Mouse (Mus musculus) erythroid progenitor cell, adult 5-6 weeks (primary cell): ENCODE data around the gene Phgdh. TPM values are rescaled to one million over a fixed set of nuclear protein-coding genes. Genes with fewer than 3 reads are reported as not detected.

ENCODE experiments used
- ATAC-seq: replicated peaks from 2 replicates; pipeline ENCODE4 v1.8.0; 2016; ENCODE audit warnings: moderate number of reproducible peaks, mild to moderate bottlenecking, moderate TSS enrichment, inconsistent platforms; ENCODE audit not compliant: poor library complexity, low FRiP score, severe bottlenecking
- total RNA-seq, 2 experiments: library from RNA; stranded (forward) in 1 of 2; stranded (reverse) in 1 of 2; fragments of 150-400 nt in 1 of 2; fragments of 186-747, 209-891 nt in 1 of 2; gene quantifications; 2 replicates each; pipeline versions ENCODE4 v1.2.3 to v1.2.4; 2015 to 2017; ENCODE audit warnings: low replicate concordance in 2 of 2

The Phgdh gene
- total RNA-seq, 2 experiments from 2014 or later = 6.7 to 17.9 TPM

DNA sequence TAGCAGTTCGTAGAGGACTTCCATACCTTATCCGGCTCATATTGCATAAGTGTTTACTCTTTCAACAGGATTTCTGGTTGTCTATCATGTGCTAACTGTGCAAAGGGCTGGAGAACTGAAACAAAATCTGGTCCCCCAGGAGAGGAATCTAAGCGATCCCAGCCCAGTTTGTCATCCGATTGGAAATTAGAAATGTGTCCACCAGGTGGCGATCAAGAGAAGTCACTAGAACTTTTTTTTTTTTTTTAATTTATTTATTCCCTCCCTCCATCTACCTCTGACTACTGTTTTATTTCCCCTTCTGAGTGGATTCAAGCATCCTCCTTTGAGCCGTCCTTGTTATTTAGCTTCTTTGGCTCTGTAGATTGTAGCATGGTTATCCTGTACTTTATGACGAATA lies 14.1 kb upstream of the Phgdh start:
- no peak for ATAC-seq

DNA sequence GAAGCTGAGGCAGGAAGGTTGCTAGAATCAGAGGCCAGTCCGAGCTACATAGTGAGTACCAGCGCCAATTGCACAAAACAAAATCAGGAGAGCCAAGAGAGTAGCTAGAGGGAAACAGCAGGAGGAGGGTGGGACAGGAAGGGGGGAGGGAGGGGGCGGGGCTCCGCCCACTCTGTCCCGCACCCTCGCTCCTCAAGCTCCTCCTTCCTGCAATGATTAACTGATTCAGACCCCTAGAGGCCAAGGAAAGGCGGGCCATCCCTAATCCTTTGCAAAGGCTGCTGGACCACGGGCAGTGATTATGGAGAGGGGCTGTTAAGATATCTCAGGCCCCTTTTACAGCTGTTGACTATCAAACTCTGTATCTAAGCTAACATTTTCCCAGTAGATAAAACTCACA lies 8.9 kb upstream of the Phgdh start:
- no peak for ATAC-seq

DNA sequence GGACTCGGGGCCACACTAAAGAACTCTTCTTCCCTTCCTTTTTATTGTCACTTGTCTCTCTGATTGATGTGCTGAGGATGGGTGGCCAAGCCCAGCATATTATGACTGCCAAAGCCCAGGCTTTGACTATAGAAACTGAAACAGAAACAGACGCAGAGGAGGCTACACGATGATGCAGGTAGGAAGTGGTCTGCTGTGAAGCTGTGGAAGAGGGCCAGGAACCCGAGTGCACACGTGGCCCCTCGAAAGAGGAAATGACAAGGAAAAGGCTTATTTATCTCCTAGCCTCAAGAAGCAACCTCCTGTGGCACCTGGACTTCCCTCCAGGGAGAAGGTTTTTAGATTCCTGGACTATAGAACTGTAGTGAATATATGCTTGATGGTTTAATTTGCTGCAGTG lies 8.3 kb upstream of the Phgdh start:
- no peak for ATAC-seq

DNA sequence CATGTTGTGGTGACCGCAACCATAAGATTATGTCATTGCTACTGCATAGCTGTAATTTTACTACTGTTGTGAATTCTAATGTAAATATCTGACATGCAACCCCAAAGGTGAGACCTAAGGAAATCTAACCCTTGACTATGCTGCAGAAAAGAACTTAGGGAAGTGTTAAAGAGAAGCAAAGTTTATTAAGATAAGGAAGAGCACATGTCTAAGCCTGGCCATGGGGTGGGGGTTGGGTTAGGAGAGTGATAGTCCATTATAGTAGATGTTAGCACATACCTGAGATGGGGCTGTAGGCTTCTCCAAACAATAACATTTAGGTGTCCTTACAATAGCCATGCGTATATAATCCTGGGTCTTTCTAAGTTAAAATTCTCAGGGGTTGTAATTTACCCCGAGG lies 3.4 kb upstream of the Phgdh start:
- no peak for ATAC-seq

DNA sequence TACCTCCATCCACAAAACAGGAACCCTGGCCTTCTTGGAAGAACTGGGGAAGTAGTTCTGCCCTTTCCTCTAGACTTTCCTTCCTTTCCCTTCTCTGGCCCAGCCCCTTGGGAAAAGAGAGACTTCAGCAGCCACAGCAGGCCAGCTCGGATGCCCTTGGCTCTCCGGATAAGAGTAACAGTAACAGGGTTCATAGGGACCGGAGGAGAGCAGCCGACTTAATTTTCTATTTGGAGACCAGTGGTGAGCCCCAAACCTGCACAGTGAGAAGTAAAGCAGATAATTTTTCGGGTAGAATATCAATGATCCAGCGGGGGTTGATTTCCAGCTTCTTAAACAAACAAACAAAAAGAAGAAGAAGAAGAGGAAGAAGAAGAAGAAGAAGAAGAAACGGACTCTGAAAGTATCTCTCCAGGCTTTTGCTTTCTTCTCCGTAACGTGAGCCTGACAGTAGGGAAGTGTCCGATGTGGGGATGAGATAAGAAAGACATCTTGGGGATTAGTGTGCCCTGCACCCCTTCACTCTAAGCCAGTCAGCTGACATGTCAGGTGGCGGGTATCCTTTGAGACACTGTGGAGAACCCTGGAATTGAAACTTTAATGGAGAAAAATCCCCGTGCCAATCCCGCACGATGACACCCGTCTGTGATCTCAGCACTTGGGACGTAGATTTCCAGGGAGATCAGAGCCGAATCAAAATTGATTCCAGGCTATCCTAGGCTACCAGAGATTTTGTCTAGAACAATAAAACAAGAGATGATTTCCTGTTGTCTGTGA lies 1.2 kb upstream of the Phgdh start:
- ATAC-seq = no peak

DNA sequence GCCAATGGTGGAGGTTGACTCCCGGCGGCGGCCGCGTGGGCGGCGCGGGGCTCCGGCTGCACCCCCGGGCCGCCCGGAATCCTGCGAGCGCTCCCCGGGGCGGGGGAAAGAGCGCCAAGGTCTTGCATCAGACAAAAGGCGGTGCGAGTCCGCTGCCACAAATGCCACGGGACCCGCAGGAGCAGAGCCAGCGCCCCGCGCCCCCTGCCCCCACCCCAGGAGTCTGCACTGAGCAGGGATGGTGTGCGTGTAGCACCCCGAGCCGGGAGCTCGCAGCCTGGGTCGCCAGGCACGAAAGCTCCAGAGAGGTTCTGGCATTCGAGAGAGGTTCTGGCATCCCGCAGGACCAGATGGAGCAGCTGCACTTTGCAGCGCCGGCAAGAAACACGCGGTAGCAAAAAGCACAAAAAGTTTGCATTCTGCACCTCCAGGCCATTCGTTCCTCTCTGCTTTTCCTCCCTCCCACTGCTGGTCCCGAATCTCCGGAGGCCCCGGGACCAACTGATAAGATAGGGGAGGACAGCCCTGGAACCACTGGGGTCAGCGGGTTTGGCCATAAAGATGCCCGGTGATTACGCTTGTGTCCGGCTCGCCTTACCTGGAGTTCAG lies 589 bp downstream of the Phgdh start:
- no peak for ATAC-seq

DNA sequence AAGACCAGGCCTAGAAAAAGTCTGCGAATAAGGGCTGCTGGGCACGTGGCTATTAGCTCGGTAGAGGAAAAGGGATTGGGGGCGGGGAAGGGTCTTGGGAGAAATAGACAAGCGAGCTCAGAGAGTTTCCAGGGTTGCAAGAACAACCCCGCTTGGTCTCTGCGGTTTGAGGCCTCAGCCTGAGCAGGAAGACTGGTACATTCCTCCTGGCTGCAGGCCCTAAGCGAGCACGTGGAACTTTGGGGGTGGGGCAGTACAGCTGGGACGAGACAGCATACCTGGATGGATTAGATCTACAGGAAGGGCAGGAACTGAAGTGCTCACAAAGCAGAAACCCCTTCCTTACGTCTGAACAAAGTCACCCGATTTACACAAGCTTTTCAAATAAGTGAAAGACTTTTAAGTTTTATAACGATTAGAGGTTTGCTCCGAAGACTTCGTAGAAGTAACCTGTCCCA lies 1.2 kb downstream of the Phgdh start:
- ATAC-seq = no peak

DNA sequence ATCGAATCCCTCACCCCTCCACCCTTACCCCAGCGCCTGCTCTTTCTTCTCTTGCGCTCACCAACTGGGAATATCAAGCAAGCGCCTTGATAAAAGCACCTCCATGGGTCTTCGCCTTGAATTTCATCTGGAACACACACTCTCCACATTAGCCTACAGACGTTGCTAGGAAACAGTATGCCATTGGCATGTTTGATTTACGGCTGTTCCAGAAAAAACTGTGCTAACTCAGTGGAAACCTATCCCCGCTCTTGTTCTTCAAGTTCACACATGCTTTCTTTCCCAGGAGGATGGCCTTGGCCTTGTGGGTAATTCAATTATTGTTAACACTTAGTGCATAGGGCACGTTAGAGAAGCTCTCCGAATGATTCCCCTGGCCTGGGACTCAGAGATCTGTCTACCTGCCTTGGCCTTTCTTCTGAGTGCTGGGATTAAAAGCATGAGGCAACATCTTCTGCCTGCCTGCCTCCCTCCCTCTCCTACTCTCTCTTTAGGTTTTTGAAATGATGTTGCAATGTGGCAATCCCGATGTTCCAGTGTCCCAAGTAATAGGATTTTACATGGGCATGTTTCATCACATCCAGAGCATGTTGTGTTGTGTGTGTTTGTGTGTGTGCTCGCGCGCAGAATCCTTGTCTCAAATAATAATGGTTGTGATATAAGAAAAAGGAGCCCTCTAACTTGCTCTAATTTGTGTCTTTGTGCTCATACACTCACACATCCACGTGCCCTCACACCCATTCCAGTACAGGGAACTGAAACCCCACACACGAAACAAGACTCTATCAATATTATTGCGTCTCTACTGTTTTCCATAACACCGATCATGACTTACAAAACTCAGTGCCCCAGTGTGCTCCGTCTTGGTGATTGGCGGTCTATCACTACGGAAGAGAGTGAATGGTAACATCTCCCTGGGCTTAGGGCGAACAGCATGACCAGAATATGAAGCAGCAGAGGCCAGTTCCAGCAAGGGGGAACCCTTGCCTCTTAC lies 2.8 kb downstream of the Phgdh start:
- no peak for ATAC-seq

DNA sequence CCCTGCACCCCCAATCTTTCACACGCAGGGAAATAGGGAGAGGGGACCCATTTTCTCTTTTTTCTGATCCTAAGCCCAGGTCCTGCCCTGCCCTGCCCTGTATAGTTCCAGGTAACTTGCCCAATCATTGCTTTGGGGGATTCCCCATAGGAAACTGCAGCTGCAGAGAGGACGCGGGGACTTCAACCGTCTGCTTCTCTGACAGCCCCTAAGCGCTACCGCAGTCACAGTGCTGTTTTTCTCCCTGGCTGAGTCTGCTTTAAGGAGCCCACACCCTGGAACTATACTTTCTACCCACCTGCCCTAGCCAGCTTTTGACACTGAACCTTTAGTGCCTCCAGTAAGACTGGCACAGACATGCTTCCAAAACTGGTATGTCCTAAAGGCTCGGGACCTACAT lies 3.9 kb downstream of the Phgdh start:
- no peak for ATAC-seq

DNA sequence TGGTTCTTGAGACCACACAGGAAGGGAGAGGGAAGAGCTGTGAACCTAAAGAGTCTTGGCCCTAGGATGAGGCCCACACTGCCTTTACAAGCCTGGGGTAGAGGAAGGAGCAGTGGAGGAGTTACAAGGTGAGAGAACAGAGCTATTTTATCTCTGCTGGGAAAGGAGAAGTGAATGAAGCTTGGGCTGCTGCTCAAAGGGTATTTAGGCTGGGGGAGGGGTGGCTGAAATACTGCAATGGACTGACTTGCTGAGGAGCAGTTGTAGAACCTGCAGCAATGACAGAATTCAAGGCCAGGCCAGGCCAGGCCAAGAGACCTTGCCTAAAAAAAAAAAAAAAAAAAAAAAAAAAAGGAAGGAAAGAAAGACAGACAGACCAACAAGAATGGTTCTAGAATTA lies 4.5 kb downstream of the Phgdh start:
- no peak for ATAC-seq

DNA sequence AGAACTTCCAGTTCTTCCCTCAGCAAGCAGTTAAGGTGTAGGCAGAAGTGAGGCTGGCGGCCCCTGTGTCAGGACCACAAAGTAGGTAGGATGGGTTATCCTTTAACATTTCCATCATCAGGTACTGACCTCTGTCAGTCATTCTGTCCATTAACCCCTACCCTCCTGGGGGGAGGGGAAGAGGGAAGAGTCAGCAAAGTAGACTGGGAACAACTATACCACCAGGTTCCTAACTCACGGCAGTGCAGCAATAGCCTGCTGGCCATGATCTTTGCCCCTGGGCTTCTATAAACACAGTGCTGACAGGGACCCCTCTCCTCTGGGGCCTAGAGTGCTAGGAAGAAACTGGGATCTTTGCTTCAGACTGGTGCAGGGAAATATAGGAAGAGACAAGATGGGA lies 5.8 kb downstream of the Phgdh start:
- ATAC-seq = no peak

DNA sequence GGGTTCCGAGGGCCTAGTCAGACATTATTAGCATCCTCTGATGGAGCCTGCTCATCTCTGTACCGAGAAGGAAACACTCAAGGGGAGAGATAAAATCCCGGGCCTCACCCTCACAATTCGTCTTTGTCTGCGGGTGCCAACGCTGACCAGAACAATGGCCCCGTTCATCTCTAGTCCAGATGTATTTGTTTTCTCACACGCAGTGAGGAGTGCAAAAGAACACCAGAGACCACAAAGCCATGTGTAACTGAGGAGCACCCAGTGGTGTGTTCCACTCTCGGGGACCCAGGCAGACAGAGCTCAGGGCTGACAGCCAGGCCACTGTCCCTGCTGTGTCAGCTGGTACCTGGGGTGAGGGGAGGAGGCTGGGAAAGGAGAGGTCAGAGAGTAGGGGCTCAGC lies 15.6 kb downstream of the Phgdh start:
- ATAC-seq = no peak

DNA sequence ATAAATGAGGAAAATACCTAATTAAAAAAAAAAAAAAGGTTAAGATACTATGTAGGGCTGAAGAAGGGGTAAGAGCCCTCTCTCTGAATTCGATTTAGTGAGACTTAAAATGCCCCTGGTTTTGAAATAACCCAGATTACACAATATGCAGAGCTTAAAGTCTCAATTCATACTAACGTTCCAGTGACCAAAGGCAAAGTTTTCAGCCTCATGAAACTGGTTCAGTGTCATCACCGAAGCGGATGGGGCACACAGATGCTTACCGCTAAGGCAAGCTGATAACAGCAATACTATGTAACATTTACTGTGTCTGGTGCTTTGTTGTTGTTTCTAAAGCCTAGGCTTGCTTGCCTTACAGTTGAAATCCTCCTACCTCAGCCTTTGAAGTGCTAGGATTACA lies 17.6 kb downstream of the Phgdh start:
- no peak for ATAC-seq

DNA sequence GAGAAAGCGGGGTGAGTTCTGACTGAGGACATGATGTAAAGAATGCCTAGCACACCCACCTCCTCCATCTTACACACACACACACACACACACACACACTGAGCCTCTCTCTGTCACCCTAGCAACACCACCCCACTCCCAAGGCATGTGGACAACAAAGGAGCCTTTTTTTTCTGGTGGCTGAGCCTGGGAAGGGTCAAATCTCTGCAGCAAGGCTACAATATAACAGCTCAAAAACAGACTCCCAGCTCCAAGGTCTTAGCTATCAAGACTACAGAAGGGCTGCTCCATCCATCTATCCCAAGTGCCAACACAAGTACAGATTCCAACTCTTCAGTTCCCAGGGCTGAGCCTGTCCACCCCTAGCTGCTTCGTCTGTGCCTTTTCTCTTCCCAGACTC lies 20.6 kb downstream of the Phgdh start:
- ATAC-seq = no peak

DNA sequence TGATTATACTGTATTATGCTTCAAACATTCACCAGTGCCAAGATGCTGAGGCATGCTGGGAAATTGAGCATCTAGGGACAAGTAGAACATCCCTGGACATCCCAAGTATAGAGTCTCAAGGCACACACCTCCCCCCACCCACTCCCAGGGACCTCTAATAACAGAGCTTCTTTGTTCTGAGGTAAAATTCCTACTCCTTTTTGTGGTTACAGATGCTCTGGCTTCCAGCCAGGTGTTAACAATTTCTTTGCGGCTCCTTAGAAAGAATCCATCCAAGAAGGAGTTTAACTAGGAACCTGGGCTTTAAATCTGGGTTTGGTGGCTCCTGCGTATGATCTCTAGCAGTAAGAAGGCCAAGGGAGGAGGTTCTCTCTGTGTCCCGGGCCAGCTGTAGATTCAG lies 22.6 kb downstream of the Phgdh start:
- ATAC-seq = no peak

DNA sequence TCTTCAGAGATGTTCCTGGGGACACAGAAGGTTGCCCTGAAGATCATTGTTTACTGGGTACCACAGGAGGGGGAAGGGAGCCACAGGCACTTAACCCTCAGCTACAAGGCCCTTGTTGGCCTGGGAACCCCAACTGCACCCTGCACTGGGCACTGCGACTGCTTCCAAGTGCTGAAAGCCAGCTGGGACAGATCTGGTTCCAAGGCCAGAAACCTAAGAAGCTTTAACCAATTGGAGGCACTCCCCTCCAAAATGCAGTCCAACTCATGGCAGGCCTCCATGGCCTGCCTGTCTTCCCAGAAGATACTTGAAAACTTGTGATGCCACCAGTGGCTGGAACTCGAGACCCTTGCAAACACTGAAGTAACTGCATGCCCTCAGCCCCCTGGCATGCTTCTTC lies 24.6 kb downstream of the Phgdh start:
- ATAC-seq = no peak

DNA sequence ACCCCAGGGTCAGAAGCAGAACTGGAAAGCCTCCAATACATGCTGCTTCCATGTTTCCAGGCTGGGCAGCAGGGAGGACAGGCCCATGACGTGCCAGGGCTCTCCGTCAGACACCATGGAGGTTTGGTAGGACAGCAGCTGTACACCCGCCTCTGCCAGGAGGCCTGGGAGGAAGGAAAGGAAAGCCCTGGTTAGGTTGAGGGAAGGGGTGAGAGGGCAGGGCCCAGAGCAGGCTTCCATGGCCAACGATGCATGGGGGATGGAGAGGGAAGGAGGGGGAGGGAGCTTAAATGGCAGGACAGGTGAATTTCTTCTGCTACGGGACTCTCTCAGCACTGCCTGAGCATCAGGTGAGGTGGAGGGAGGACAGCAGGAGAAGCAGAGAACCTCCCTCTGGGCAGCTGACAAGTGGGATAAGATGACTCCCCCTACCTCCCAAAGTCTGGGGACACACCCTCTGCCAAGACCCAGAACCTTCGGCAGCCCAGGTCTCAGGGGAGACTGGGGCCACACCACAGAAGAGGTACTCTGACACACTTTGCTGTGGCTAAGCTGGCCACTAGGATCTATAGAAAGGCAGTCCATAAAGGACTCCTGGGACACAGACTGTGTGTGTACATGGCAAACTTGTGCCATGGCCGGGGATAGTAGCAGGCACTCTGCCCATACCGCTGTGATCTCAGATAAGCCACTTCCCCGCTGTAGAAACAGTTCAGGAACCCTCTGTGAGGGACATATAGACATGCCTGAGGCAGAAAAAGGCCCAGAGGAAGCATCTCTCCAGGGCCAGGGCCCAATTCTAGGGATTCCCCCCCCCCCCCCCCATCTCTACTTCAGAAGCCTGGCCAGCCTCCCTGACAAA lies 26.3 kb downstream of the Phgdh start:
- ATAC-seq = no peak

DNA sequence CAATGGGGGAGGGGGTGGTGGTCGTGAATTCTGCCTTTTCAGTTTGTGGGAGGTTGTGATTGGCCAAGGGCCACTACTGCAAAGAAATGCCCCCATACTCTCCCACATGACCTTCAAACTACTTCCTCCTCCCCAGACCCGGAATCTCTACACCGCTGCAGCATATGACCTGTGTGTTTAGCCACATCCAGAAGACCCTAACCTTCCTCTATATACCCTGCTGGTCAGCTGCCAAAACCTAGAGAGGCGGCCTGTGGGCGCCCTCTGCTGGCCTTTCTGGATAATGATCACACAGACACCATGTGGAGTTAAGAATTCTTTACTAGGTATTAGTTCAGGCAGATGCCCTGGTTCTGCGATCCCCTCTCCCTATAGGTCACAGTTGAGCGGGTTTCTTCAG lies 26.9 kb downstream of the Phgdh start:
- ATAC-seq = no peak

DNA sequence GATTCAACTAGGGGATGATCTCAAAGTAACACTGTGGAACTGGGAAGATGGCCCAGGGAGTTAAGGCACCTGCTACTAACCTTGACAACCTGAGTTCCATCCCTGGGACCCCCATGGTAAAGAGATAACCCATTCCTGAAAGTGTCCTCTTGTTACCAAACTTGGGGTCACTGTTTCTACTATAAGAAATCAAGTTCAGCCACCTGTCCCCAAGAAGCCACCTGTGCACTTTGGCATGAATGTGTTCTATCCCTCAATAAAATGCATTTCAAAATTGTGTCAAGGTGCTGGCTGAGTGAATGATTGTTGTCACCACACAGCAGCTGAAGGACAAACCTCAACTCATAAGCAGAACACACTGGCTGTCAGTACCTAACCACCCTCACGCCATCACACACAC lies 29.3 kb downstream of the Phgdh start:
- no peak for ATAC-seq

DNA sequence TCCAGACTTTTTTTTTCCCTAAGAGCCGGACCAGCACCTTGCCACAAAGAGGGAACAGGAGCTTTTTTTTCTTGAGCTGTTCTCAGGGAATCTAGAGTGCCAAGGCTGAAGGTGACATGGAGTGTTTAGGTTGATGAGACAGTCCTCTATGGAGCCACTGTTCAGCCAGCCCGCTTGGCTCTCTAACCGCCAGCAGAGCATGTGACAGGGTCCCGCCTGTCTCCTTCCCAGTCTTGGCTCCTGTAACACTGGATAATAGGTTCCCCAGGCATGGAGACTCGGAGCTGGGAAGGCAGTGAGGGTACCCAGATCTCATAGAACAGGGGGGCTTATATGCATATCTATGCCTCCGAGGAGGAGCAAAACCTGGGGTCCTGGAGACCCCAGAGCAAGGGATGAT lies 31.2 kb downstream of the Phgdh start:
- no peak for ATAC-seq
